In the genomic region with DNA sequence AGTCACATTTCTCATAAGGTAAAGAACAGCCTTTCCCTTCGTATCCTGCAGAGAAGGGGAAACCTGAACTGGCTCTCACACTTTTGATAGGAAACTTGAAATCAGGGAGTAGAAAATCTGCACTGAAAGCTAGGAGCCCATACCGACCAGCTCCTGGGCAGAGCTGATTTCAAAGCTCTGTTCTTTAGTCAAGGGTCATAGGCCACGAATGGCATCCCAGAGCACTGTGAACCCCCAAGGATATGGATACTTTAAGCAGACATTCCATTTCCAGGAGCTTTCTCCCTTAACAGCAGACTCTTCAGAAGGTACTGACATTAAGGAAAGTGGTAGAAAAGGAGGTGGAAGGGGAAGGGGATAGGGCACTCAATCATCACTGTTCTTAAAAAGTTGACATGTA, we compare ENCODE assay signal across 13 mouse cellular contexts.
"Had no signal": no experiment of that assay in that cellular context is flagged by ENCODE, and none has a peak within 500 bp of the region (broad histone marks: within the 10 kb centered on the region; RNA-seq: fewer than 3 reads in every experiment).

No protein-coding gene starts in this region.

- H3K9ac ChIP-seq: limb, embryonic 13.5 days; liver, embryonic 14.5 days; midbrain, embryonic 13.5 days; neural tube, embryonic 15.5 days had no signal

- H3K4me1 ChIP-seq: midbrain, embryonic 13.5 days; neural tube, embryonic 15.5 days had no signal

- H3K36me3 ChIP-seq: limb, embryonic 13.5 days; midbrain, embryonic 13.5 days; neural tube, embryonic 15.5 days had no signal

- H3K27ac ChIP-seq: layer of hippocampus, adult 2 months; liver, embryonic 14.5 days; midbrain, embryonic 13.5 days; neural tube, embryonic 15.5 days; stomach, postnatal 0 days had no signal

- ATAC-seq: midbrain, embryonic 13.5 days had no signal

- H3K4me3 ChIP-seq: layer of hippocampus, adult 2 months; limb, embryonic 13.5 days; midbrain, embryonic 13.5 days; myocyte; neural tube, embryonic 15.5 days had no signal

- DNase-seq: kidney, adult 2 months; kidney, postnatal 4 days; lung, adult 18-20 months; right cerebral cortex, adult 18-20 months; right cerebral cortex, postnatal 25 days; thymus, postnatal 4 days had no signal

- H3K4me2 ChIP-seq: limb, embryonic 13.5 days; midbrain, embryonic 13.5 days; neural tube, embryonic 15.5 days had no signal

- H3K27me3 ChIP-seq: limb, embryonic 13.5 days; neural tube, embryonic 15.5 days had no signal

- H3K9me3 ChIP-seq: limb, embryonic 13.5 days; midbrain, embryonic 13.5 days; neural tube, embryonic 15.5 days had no signal
